Mouse (Mus musculus) hindbrain, embryonic 12.5 days (tissue): ENCODE measurements around the gene Pih1d2. TPM values are rescaled to one million over a fixed set of nuclear protein-coding genes. Genes with fewer than 3 reads are reported as not detected.

Experiments used
- ATAC-seq: fragments of 200-750 bp; cut with Nextera tagmentation; 2 replicates; pipeline ENCODE4 v1.8.0; 2017; ENCODE audit warnings: moderate TSS enrichment; ENCODE audit not compliant: low FRiP score
- H3K27ac ChIP-seq: fragments of 300-500 bp; sonication (generic); 2 replicates; pipeline ENCODE4 v1.5.1; 2016; ENCODE audit warnings: mild to moderate bottlenecking
- H3K27me3 ChIP-seq: fragments of 300-500 bp; sonication (generic); 2 replicates; pipeline ENCODE4 v1.6.1; 2016; ENCODE audit warnings: mild to moderate bottlenecking
- H3K36me3 ChIP-seq: fragments of 300-500 bp; sonication (generic); 2 replicates; pipeline ENCODE4 v1.6.1; 2016; ENCODE audit warnings: mild to moderate bottlenecking
- H3K4me1 ChIP-seq: fragments of 300-500 bp; sonication (generic); 2 replicates; pipeline ENCODE4 v1.6.1; 2016
- H3K4me2 ChIP-seq: fragments of 300-500 bp; sonication (generic); replicated peaks from 2 replicates; pipeline ENCODE4 v1.6.1; 2016; ENCODE audit warnings: mild to moderate bottlenecking
- H3K4me3 ChIP-seq: fragments of 300-500 bp; sonication (generic); 2 replicates; pipeline ENCODE4 v1.5.1; 2016; ENCODE audit warnings: mild to moderate bottlenecking
- H3K9ac ChIP-seq: fragments of 300-500 bp; sonication (generic); 2 replicates; pipeline ENCODE4 v1.6.1; 2016; ENCODE audit warnings: mild to moderate bottlenecking, moderate library complexity
- H3K9me3 ChIP-seq: fragments of 300-500 bp; sonication (generic); replicated peaks from 2 replicates; pipeline ENCODE4 v1.6.1; 2016; ENCODE audit warnings: mild to moderate bottlenecking
- WGBS: fragments of 180-500 bp; shearing (Covaris S2); methylation state at CpG from one replicate; pipeline ENCODE4 v1.1.7; 2016; 5-methylcytosine and 5-hydroxymethylcytosine counted together
- polyA plus RNA-seq: library from polyadenylated mRNA; unstranded; fragments of >200 nt; fragmentation: Nextera tagmentation; extraction: Ambion mirVana; gene quantifications from 2 replicates; pipeline ENCODE4 v1.2.1, GENCODE M21; 2016

Pih1d2 gene
- polyA plus RNA-seq, result 8.4 and 8.8 TPM in 2 replicates

- Histone ChIP-seq H3K9ac (peak within 1 kb of the TSS; percentile 85), H3K4me3 (peak within 1 kb of the TSS; percentile 94), H3K4me1 (peaks cover 12% of the 10 kb centered on the region), H3K27ac (peak within 1 kb of the TSS; percentile 93), H3K9me3 (no peaks in the 10 kb centered on the region), H3K36me3 (peaks cover 27% of the 10 kb centered on the region), H3K27me3 (no peaks in the 10 kb centered on the region), H3K4me2 (peak within 1 kb of the TSS; percentile 79)
- 0% methylated on average over 80 of the region's 81 CpGs for WGBS
- ATAC-seq, result peak; percentile 95
These were observed at the start of gene Pih1d2, which contains the start of gene Nkapd1 for GRCm38 (mm10) chr9:50616766-50617603. Pih1d2 (plus strand) TSS chr9:50617321. Nkapd1 (minus strand) TSS chr9:50617464.

GRCm38 (mm10) chr9:50567372-50567771, 49.7 kb upstream of the Pih1d2 start:
- no peak for ATAC-seq
- no peaks in the 10 kb centered on the region for H3K4me1 ChIP-seq
- 95% methylated on average over 4 of the region's 4 CpGs for WGBS
- H3K27me3 ChIP-seq, result no peaks in the 10 kb centered on the region
- no peak overlapping the region for H3K9ac ChIP-seq
- no peaks in the 10 kb centered on the region for H3K9me3 ChIP-seq
- no peak overlapping the region for H3K4me2 ChIP-seq
- no peak overlapping the region for H3K4me3 ChIP-seq
- H3K27ac ChIP-seq, result no peak overlapping the region
- no peaks in the 10 kb centered on the region for H3K36me3 ChIP-seq

GRCm38 (mm10) chr9:50567881-50568280, 49.2 kb upstream of the Pih1d2 start:
- 83% methylated on average over 2 of the region's 2 CpGs for WGBS
- no peaks in the 10 kb centered on the region for H3K9me3 ChIP-seq
- H3K9ac ChIP-seq, result no peak overlapping the region
- no peaks in the 10 kb centered on the region for H3K27me3 ChIP-seq
- no peak overlapping the region for H3K4me2 ChIP-seq
- H3K4me1 ChIP-seq, result no peaks in the 10 kb centered on the region
- H3K27ac ChIP-seq, result no peak overlapping the region
- H3K4me3 ChIP-seq, result no peak overlapping the region
- no peak for ATAC-seq
- no peaks in the 10 kb centered on the region for H3K36me3 ChIP-seq

GRCm38 (mm10) chr9:50569599-50570525, 47.3 kb upstream of the Pih1d2 start:
- Histone ChIP-seq H3K4me2 (no peak overlapping the region), H3K9ac (no peak overlapping the region), H3K9me3 (no peaks in the 10 kb centered on the region), H3K4me3 (no peak overlapping the region), H3K4me1 (no peaks in the 10 kb centered on the region), H3K27me3 (no peaks in the 10 kb centered on the region), H3K36me3 (no peaks in the 10 kb centered on the region), H3K27ac (no peak overlapping the region)
- 80% methylated on average over 10 of the region's 10 CpGs for WGBS
- ATAC-seq, result no peak

GRCm38 (mm10) chr9:50580370-50580769, 36.8 kb upstream of the Pih1d2 start:
- H3K27ac ChIP-seq, result no peak overlapping the region
- no peaks in the 10 kb centered on the region for H3K9me3 ChIP-seq
- H3K4me2 ChIP-seq, result no peak overlapping the region
- no peaks in the 10 kb centered on the region for H3K4me1 ChIP-seq
- no peak for ATAC-seq
- H3K36me3 ChIP-seq, result no peaks in the 10 kb centered on the region
- no peak overlapping the region for H3K9ac ChIP-seq
- WGBS, result 42% methylated on average over 4 of the region's 4 CpGs
- no peak overlapping the region for H3K4me3 ChIP-seq
- no peaks in the 10 kb centered on the region for H3K27me3 ChIP-seq

GRCm38 (mm10) chr9:50585145-50585818, 31.8 kb upstream of the Pih1d2 start:
- ATAC-seq, result no peak
- H3K4me1 ChIP-seq, result no peaks in the 10 kb centered on the region
- H3K4me3 ChIP-seq, result no peak overlapping the region
- H3K9me3 ChIP-seq, result no peaks in the 10 kb centered on the region
- H3K9ac ChIP-seq, result no peak overlapping the region
- H3K36me3 ChIP-seq, result no peaks in the 10 kb centered on the region
- no peak overlapping the region for H3K27ac ChIP-seq
- H3K4me2 ChIP-seq, result no peak overlapping the region
- WGBS, result 89% methylated on average over 6 of the region's 6 CpGs
- no peaks in the 10 kb centered on the region for H3K27me3 ChIP-seq

- Histone ChIP-seq H3K27me3 (no peaks in the 10 kb centered on the region), H3K9ac (no peak overlapping the region), H3K9me3 (no peaks in the 10 kb centered on the region), H3K4me3 (no peak overlapping the region), H3K4me1 (no peaks in the 10 kb centered on the region), H3K4me2 (no peak overlapping the region), H3K36me3 (no peaks in the 10 kb centered on the region), H3K27ac (no peak overlapping the region)
- 87% methylated on average over 4 of the region's 4 CpGs for WGBS
- ATAC-seq, result no peak
These were observed 30.2 kb upstream of the Pih1d2 start for GRCm38 (mm10) chr9:50586955-50587354.

- no peak for ATAC-seq
- Histone ChIP-seq H3K27ac (no peak overlapping the region), H3K9me3 (no peaks in the 10 kb centered on the region), H3K36me3 (peaks cover 14% of the 10 kb centered on the region), H3K27me3 (no peaks in the 10 kb centered on the region), H3K4me3 (no peak overlapping the region), H3K4me2 (no peak overlapping the region), H3K4me1 (no peaks in the 10 kb centered on the region), H3K9ac (no peak overlapping the region)
- WGBS, result 79% methylated on average over 10 of the region's 10 CpGs
These were observed 26.1 kb upstream of the Pih1d2 start for GRCm38 (mm10) chr9:50590856-50591518.

- H3K4me1 ChIP-seq, result no peaks in the 10 kb centered on the region
- ATAC-seq, result no peak
- 94% methylated on average over 9 of the region's 9 CpGs for WGBS
These were observed 24.2 kb upstream of the Pih1d2 start for GRCm38 (mm10) chr9:50592955-50593354.

GRCm38 (mm10) chr9:50593544-50593943, 23.6 kb upstream of the Pih1d2 start:
- no peak overlapping the region for H3K4me3 ChIP-seq
- H3K27me3 ChIP-seq, result no peaks in the 10 kb centered on the region
- peaks cover 36% of the 10 kb centered on the region for H3K36me3 ChIP-seq
- ATAC-seq, result no peak
- H3K4me1 ChIP-seq, result no peaks in the 10 kb centered on the region
- no peak overlapping the region for H3K4me2 ChIP-seq
- H3K9ac ChIP-seq, result no peak overlapping the region
- H3K27ac ChIP-seq, result no peak overlapping the region
- WGBS, result 75% methylated on average over 3 of the region's 3 CpGs
- no peaks in the 10 kb centered on the region for H3K9me3 ChIP-seq

More at GRCm38 (mm10) chr9:50592955-50593354, 24.2 kb upstream of the Pih1d2 start:
- no peaks in the 10 kb centered on the region for H3K27me3 ChIP-seq
- no peak overlapping the region for H3K9ac ChIP-seq
- H3K36me3 ChIP-seq, result peaks cover 30% of the 10 kb centered on the region
- H3K9me3 ChIP-seq, result no peaks in the 10 kb centered on the region
- H3K4me2 ChIP-seq, result no peak overlapping the region
- H3K4me3 ChIP-seq, result no peak overlapping the region
- no peak overlapping the region for H3K27ac ChIP-seq

- peaks cover 49% of the 10 kb centered on the region for H3K36me3 ChIP-seq
These were observed 22.2 kb upstream of the Pih1d2 start for GRCm38 (mm10) chr9:50594794-50595417.

More at GRCm38 (mm10) chr9:50594794-50595417, 22.2 kb upstream of the Pih1d2 start:
- H3K4me3 ChIP-seq, result no peak overlapping the region
- no peak overlapping the region for H3K4me2 ChIP-seq
- no peak overlapping the region for H3K27ac ChIP-seq
- no peaks in the 10 kb centered on the region for H3K27me3 ChIP-seq
- WGBS, result 79% methylated on average over 12 of the region's 12 CpGs
- ATAC-seq, result no peak
- H3K9ac ChIP-seq, result no peak overlapping the region
- H3K9me3 ChIP-seq, result no peaks in the 10 kb centered on the region
- no peaks in the 10 kb centered on the region for H3K4me1 ChIP-seq
